Mouse (Mus musculus) cerebellum, postnatal 14 days (tissue): ENCODE measurements around the gene Wdr46.

Experiments used
- DNase-seq, 2 experiments: peaks; one replicate each; pipeline ENCODE4 v3.0.0; 2021; ENCODE audit warnings: mixed read lengths in 2 of 2

The Wdr46 gene

GRCm38 (mm10) chr17:33911813-33912414 lies 28.5 kb upstream of the Wdr46 start:
- no peak for DNase-seq

DNA sequence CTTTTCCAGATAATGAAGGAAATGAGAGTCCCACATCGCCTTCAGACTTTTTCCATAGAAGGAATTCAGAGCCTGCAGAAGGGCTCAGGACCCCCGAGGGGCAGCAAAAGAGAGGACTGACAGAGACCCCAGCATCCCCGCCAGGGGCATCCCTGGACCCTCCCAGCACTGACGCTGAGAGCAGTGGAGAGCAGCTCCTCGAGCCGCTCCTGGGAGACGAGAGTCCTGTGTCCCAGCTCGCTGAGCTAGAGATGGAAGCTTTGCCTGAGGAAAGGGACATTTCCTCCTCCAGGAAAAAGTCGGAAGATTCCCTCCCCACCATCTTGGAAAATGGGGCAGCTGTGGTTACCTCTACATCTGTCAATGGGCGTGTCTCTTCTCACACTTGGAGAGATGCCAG lies 27.2 kb upstream of the Wdr46 start:
- DNase-seq: no peak

DNA sequence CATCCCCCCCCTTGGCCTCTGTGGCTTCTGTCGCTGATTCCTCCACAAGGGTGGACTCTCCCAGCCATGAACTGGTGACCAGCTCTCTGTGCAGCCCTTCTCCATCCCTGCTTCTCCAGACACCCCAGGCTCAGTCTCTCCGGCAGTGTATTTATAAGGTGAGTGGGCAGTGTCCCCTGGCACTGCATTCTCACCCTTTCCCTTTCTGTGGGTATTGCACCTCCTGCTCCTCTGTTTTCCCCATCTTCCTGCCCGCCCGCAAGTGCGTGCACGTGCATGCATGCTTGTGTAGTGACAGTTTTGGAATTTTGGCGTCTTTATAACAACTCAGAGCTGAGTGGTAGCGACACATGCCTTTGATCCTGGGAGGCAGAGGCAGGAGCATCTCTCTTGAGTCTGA lies 26.6 kb upstream of the Wdr46 start:
- DNase-seq: no peak

GRCm38 (mm10) chr17:33914969-33915391 lies 25.5 kb upstream of the Wdr46 start:
- no peak for DNase-seq

- DNase-seq: peak; percentile 98 to 99
Observed at GRCm38 (mm10) chr17:33915671-33916250, 24.7 kb upstream of the Wdr46 start, which contains the start of the genes Tapbp and Zbtb22. Tapbp (plus strand) TSS chr17:33915899. Zbtb22 (plus strand) TSS chr17:33915904.

GRCm38 (mm10) chr17:33916294-33916693 lies 24.2 kb upstream of the Wdr46 start:
- no peak for DNase-seq

GRCm38 (mm10) chr17:33916847-33917655 lies 23.4 kb upstream of the Wdr46 start:
- peak in 1 of 2 experiments; percentile 26 for DNase-seq

DNA sequence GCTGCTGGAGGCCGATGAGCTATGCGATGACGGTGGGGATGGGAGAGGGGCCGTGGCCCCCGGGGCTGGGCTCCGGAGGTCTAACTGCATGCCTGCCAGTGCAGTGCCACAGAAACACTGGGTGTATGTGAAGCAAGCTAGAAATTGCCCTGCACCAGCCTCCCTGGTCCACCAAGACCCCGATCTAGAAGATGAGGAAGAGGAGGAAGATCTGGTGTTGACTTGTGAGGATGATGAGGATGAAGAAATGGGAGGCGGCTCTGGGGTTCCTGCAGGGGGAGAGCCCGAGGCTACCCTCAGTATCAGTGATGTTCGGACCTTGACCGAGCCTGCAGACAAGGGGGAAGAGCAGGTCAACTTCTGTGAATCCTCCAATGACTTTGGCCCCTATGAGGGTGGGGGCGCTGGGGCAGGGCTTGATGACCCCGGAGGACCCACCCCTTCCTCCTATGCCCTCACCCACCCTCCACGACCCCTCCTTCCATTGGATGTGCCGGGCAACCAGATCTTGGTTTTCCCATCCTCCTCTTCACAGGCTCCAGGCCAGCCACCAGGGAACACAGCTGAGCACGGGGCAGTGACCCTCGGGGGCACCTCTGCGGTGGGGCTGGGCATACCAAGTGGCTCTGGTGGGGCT lies 22.7 kb upstream of the Wdr46 start:
- DNase-seq: peak in 1 of 2 experiments; percentile 18

GRCm38 (mm10) chr17:33918293-33919203 lies 21.9 kb upstream of the Wdr46 start:
- no peak for DNase-seq

DNA sequence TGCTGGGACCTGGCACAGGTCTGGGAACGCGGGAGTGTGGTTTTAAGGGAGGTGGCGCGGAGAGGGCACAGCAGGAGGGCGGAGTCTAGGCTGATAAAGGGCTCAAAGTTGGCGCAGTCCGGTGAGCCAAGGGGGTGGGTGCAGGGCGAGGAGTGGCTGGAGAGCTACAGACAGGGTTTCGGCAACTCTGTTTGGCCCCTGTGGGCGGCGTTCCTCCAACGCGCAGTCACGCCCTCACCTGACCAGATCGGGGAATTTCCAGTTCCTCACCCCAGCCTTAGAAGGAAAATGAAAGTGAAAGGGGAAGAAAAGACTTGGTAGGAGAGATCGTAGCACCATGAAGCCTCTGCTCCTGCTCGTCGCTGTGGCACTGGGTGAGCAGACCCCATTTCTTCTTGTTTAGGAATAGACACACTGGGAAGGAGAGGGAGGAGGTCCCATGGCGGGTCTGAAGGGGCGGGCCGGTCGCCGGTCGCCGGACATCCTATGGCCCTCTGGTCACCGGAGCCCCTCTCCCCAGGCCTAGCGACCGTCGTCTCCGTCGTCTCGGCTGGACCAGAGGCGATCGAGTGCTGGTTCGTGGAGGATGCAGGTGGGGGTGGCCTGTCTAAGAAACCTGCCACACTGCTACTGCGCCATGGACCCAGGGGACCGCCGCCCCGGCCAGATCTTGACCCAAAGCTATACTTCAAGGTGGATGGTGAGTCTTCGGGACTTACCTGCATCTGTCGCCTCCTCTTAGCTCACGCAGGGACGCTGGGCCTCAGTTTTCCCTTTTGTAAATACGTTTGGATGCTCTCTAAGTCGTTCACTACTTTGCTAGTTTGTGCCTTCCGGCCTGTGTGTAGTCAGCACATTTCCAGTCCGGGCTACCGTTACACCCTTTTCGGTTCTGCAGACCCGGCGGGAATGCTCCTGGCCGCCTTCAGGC lies 20.8 kb upstream of the Wdr46 start:
- DNase-seq: peak; percentile 66 to 78

- peak; percentile 95 to 97 for DNase-seq
Observed at GRCm38 (mm10) chr17:33920282-33921097, 20.0 kb upstream of the Wdr46 start.

DNA sequence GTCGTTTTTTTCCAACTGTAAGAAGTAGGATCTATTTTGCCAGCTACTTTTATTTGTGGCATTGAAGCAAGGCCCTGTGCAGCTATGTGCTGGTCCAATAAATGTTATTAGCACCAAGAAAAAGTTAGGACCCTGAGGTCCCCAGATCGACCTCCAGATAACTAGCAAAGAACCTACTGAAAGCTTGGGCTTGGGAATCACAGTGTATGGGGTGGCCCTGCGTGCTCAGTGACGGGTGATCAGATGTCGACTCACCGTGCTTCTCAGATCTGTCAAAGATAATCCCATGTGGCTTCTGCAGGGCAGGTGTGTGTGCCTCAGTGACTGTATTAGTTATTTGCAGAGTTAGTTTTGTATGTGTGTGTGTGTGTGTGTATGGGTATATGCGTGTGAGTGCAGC lies 19.1 kb upstream of the Wdr46 start:
- DNase-seq: no peak

- peak; percentile 56 to 86 for DNase-seq
Observed at GRCm38 (mm10) chr17:33924577-33925283, 15.7 kb upstream of the Wdr46 start.

- DNase-seq: no peak
Observed at GRCm38 (mm10) chr17:33925406-33926116, 14.9 kb upstream of the Wdr46 start.

DNA sequence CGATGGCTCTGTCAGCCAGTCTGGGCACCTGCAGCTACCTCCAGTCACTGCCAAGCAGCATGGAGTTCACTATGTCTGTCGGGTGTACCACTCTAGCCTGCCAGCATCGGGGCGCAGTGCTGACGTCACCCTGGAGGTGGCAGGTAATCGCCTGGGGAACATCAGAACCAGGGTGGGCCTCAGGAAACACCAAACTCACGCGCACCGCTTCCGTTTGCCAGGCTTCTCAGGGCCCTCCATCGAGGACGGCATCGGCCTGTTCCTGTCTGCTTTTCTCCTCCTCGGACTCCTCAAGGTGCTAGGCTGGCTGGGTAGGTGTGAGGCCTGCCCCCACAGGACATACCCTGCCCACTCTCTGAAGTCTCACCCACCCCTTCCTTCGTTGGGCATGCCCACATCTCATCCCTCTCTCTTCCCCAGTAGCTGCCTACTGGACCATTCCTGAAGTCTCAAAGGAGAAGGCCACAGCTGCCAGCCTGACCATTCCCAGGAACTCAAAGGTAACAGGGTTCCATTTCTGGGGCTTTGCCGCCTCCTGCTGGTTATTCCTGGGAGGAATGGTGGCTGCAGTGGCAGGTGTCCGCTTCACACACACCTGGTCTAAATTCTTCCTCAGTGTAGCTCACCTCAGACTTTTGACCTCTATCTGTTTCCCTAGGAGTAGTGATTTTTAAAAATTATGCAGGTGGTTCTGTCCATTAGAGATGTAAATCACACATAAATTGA lies 14.1 kb upstream of the Wdr46 start:
- peak in 1 of 2 experiments; percentile 62 for DNase-seq

DNA sequence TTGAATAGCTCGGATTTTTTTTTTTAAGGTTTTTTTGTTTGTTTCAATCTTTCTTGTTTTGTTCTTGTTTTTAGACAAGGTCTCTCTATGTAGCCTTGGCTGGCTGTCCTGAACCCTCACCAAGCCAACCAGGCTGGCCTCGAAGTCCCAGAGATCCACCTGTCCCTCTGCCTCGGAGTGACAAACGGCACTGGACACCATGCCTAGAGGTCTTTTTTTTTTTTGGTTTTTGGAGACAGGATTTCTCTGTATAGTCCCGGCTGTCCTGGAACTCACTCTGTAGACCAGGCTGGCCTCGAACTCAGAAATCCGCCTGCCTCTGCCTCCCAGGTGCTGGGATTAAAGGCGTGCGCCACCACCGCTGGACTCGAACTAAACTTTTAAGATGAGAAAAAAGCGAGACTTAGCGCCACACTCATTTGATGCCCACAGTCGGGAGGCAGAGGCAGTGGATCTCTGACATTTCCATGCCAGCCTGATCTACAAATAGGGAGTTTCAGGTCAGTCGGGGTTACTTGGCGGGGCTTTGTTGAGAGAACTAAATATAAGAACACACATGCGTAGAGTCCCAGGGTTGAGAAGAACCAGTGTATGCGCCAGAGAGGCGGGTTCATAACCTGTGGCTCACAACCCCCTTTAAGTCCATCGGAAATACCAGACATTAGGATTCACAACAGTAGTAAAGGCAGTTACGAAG lies 12.1 kb upstream of the Wdr46 start:
- DNase-seq: no peak
